Mouse (Mus musculus) brain, embryonic 14.5 days (tissue): ENCODE data around the gene Dhx32.

Experiments used
- CTCF ChIP-seq: fragments of 200-500 bp; IDR thresholded peaks from 2 replicates; pipeline ENCODE4 v1.5.1; 2012; ENCODE audit warnings: inconsistent platforms, mild to moderate bottlenecking, moderate library complexity, borderline replicate concordance; ENCODE audit not compliant: insufficient read depth, insufficient read length; ENCODE audit errors: extremely low read depth
- POLR2A ChIP-seq: fragments of 200-500 bp; IDR thresholded peaks from 2 replicates; pipeline ENCODE4 v1.6.1; 2012; ENCODE audit warnings: mild to moderate bottlenecking, inconsistent platforms, borderline replicate concordance; ENCODE audit not compliant: poor library complexity, insufficient read depth, insufficient read length, severe bottlenecking; ENCODE audit errors: extremely low read depth

- TF ChIP-seq CTCF, result no peak
- TF ChIP-seq POLR2A, result no peak
Observed at GRCm38 (mm10) chr7:133762696-133763095, 19.8 kb downstream of the Dhx32 start.
